Mouse (Mus musculus): ENCODE measurements around the gene Znrf1. TPM values are rescaled to one million over a fixed set of nuclear protein-coding genes. Genes with fewer than 3 reads are reported as not detected.

Gene Znrf1
- polyA plus RNA-seq, 1 experiment from 2014 or later = 51.5 TPM

DNA sequence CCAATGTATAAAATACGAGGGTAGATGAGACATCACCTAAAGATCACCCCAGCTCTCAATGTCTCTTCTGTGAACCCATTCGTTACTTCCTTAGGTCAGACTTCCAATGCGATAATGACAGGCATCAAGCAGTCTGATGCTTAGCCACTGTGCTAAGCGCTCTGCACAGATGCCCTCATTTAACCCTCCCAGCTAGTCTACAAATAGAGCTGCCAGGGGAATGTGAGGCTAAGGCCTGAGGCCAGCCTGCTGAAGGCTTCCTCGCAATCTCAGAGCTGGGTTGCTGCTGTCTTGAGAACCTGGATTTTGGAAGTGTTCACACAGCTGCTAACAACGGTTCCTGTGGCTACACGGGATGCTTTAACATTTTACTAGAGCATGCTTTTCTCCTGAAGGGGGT, 23.0 kb upstream of the Znrf1 start:
- no peaks in the 10 kb centered on the region for H3K9me3 ChIP-seq
- no peak for ATAC-seq (ENCODE audit: insufficient number of reproducible peaks, insufficient read depth, low FRiP score, low TSS enrichment, low read depth)
- 0 out of 2 replicates have a peak, but pooled peaks cover 9% of the 10 kb centered on the region for H3K4me1 ChIP-seq
- peaks cover 7% of the 10 kb centered on the region; the same call in 1 of the 2 replicates for H3K36me3 ChIP-seq
- no peak overlapping the region for H3K4me2 ChIP-seq
- H3K4me3 ChIP-seq = no peak overlapping the region
- WGBS = 82% methylated on average over 7 of the region's 7 CpGs
- H3K9ac ChIP-seq = peak overlapping the region; percentile 27; the same call in 1 of the 2 replicates
- H3K27ac ChIP-seq = no peak overlapping the region
- no peaks in the 10 kb centered on the region for H3K27me3 ChIP-seq

DNA sequence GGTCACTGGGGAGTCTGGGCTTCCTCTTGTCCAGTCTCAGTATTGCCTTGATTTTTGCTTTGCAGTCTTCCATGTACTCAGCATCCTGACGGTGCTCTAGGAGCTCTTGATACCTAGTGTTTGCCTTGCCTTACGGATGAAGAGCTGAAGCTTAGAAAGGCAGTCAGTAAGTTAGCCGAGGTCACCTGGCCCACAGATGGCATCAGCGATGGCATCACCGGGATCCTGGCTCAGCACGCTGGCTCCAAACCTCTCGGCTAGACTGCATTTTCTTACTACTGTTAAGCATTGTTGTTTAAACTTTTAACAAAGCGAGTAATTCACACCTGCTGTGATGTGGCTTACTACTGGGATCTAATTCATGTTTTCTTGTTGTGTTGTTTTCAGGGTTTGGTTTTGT, 22.5 kb upstream of the Znrf1 start:
- 74% methylated on average over 8 of the region's 8 CpGs for WGBS
- H3K9ac ChIP-seq = peak overlapping the region; percentile 27; the same call in 1 of the 2 replicates

DNA sequence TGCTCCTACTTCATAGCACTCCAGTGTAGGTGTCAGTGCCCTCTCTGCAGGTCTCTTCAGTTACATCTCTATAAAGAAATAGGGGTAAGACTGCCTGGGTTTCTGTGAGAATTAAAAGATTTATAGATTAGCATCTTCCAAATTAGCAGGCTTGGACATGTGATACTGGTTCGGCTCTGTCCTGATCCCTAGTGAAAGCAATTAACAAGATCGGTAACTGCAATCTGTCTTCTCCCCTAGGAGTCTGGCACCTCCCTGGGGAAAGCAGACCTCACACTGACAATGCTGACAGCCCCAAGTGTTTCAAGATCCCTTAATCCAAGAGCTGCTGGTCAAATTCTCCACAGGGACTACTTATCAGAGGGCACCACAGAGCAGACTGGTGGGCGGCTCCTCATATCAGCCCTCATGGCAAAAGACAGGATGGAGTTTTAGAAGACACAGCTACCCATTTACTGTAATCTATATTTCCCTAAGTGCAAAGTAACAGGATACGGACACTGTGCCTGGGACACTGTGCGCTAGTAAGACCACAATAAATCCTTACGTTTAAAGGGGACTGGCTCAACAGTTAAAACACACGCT, 19.4 kb upstream of the Znrf1 start:
- H3K9me3 ChIP-seq = no peaks in the 10 kb centered on the region
- H3K36me3 ChIP-seq = peaks cover 7% of the 10 kb centered on the region; the same call in 1 of the 2 replicates
- no peaks in the 10 kb centered on the region for H3K27me3 ChIP-seq
- 85% methylated on average over 7 of the region's 7 CpGs for WGBS
- no peak overlapping the region for H3K4me3 ChIP-seq
- no peak overlapping the region for H3K9ac ChIP-seq
- H3K4me1 ChIP-seq = peaks cover 10% of the 10 kb centered on the region
- H3K27ac ChIP-seq = no peak overlapping the region
- H3K4me2 ChIP-seq = no peak overlapping the region
- no peak for ATAC-seq (ENCODE audit: insufficient number of reproducible peaks, insufficient read depth, low FRiP score, low TSS enrichment, low read depth)

More for the DNA sequence above, 22.5 kb upstream of the Znrf1 start:
- Histone ChIP-seq H3K4me1 (0 out of 2 replicates have a peak, but pooled peaks cover 9% of the 10 kb centered on the region), H3K9me3 (no peaks in the 10 kb centered on the region), H3K27me3 (no peaks in the 10 kb centered on the region), H3K27ac (no peak overlapping the region), H3K36me3 (peaks cover 7% of the 10 kb centered on the region; the same call in 1 of the 2 replicates), H3K4me2 (no peak overlapping the region), H3K4me3 (no peak overlapping the region)
- no peak for ATAC-seq (ENCODE audit: insufficient number of reproducible peaks, insufficient read depth, low FRiP score, low TSS enrichment, low read depth)

DNA sequence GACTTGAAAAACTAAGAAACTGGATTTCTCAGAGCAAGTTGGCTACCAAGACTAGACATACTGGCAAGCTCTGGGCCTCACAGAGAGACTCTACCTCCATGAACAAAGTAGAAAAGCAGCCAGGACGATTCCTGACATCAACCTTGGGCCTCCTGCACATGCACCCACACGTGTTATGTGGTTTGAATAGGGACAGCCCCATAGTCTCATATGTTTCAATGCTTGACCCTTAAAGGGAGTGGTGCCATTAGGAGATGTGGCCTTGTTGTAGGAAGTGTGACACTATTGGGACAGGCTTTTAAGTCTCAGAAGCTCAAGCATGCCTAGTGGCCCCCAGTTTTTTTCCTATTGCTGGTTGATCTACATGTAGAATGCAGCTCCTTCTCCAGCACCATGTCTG, 18.4 kb upstream of the Znrf1 start:
- WGBS = 89% methylated on average over 2 of the region's 2 CpGs
- no peak overlapping the region for H3K9ac ChIP-seq
- H3K36me3 ChIP-seq = peaks cover 7% of the 10 kb centered on the region; the same call in 1 of the 2 replicates
- ATAC-seq (ENCODE audit: insufficient number of reproducible peaks, insufficient read depth, low FRiP score, low TSS enrichment, low read depth) = no peak
- no peak overlapping the region for H3K4me2 ChIP-seq
- H3K9me3 ChIP-seq = no peaks in the 10 kb centered on the region
- no peak overlapping the region for H3K4me3 ChIP-seq
- H3K27me3 ChIP-seq = no peaks in the 10 kb centered on the region
- no peak overlapping the region for H3K27ac ChIP-seq
- H3K4me1 ChIP-seq = peaks cover 10% of the 10 kb centered on the region

DNA sequence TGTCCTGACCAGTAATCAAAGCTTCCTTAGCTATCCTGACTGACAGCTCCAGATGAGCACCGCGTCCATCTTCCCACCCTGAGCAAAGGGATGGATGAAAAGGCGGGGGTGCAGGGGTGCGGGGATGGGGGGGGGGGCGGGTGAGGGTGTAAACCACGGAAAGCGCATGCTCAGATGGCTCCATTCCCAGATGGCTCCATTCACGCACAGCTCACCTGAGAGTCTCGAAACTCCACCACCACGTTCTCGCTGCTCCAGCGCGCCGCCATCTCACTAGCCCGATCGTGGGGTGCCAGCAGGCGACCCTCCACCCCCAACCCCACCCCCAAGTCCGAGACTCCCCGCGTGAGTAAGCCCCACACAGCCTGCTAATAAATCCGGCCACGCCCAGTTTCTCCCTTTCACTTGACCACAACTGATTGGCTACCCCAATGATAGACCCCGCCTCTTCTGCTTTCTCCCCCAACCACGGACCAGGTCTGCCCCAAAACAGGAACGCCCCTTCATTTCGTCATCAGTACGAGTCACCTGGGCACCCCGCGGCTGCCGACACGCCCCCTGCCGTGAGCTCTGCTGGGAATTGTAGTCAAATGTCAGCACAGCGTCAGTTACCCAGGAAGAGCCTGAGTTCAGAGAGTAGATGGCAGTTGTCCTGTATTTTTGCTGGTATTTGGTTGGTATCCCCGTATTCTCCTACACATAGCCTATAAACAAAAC, 14.0 kb upstream of the Znrf1 start, which contains the start of gene Wdr59:
Wdr59 (minus strand) TSS at position 380 of the 717 bp plus-strand sequence.
- WGBS = under 1% methylated on average over 34 of the region's 34 CpGs
- Histone ChIP-seq H3K9me3 (no peaks in the 10 kb centered on the region), H3K4me2 (peak within 1 kb of the TSS; percentile 73), H3K4me1 (peaks cover 10% of the 10 kb centered on the region), H3K4me3 (peak within 1 kb of the TSS; percentile 63), H3K27ac (peak within 1 kb of the TSS; percentile 23; the same call in 1 of the 2 replicates), H3K9ac (peak within 1 kb of the TSS; percentile 71), H3K27me3 (no peaks in the 10 kb centered on the region), H3K36me3 (no peaks in the 10 kb centered on the region)
- peak; percentile 99 for ATAC-seq (ENCODE audit: insufficient number of reproducible peaks, insufficient read depth, low FRiP score, low TSS enrichment, low read depth)

DNA sequence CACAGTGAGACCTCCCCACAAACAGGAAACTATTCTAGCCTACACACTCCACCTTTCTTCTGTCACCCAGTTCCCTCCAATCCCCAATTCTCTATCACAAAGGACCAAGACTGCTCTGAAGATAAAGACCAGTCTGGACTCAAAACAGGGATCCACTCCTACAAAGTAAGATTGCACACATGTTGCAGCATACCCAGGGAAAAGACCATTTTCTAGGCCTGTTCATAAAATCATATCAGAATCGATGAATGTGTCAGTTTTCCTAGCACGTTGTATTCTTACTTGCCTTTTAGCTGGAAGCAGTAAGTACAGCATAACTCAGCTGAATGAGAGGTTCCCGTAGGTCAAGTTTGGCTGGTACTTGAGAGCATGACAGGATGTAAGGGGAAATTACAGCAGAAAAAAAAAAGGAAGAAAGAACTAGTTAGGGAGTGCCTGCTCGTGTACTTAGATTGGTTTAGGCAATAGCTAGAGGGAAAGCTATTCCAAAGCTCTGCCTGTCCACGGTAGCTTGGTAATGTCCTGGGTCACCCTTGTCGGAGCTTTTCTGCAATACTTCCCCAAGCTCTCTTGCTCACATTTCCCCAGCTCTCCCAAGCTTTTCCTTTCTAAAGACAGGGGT, 9.4 kb upstream of the Znrf1 start:
- Histone ChIP-seq H3K9me3 (no peaks in the 10 kb centered on the region), H3K36me3 (no peaks in the 10 kb centered on the region), H3K27me3 (no peaks in the 10 kb centered on the region), H3K9ac (no peak overlapping the region), H3K27ac (no peak overlapping the region), H3K4me1 (no peaks in the 10 kb centered on the region; the same call in 1 of the 2 replicates), H3K4me3 (no peak overlapping the region), H3K4me2 (no peak overlapping the region)
- no peak for ATAC-seq (ENCODE audit: insufficient number of reproducible peaks, insufficient read depth, low FRiP score, low TSS enrichment, low read depth)
- 68% methylated on average over 6 of the region's 6 CpGs for WGBS

DNA sequence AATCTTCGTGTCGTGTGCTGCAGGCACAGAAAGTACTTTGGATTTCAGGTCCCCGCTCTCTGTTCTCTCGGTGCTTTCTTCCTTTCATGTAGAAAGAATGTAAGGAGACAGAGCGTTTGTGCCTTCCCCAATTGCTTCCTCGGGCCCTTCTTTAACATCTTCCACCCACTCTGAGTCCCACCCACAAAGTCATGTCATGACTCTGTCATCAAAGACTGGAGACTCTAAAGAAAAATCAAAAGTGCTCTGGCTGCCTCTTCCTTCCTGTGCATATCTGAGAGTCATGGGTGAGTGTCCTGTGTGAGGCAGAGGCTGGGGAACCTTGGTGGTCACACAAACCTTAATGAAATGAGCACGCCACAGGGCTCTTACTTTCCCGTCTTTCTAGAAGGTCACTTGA, 8.7 kb upstream of the Znrf1 start:
- WGBS = 72% methylated on average over 8 of the region's 8 CpGs
- H3K9ac ChIP-seq = no peak overlapping the region
- H3K4me1 ChIP-seq = no peaks in the 10 kb centered on the region
- no peaks in the 10 kb centered on the region for H3K27me3 ChIP-seq
- no peak overlapping the region for H3K4me2 ChIP-seq
- ATAC-seq (ENCODE audit: insufficient number of reproducible peaks, insufficient read depth, low FRiP score, low TSS enrichment, low read depth) = no peak
- H3K4me3 ChIP-seq = no peak overlapping the region
- no peak overlapping the region for H3K27ac ChIP-seq
- no peaks in the 10 kb centered on the region for H3K9me3 ChIP-seq
- H3K36me3 ChIP-seq = no peaks in the 10 kb centered on the region

DNA sequence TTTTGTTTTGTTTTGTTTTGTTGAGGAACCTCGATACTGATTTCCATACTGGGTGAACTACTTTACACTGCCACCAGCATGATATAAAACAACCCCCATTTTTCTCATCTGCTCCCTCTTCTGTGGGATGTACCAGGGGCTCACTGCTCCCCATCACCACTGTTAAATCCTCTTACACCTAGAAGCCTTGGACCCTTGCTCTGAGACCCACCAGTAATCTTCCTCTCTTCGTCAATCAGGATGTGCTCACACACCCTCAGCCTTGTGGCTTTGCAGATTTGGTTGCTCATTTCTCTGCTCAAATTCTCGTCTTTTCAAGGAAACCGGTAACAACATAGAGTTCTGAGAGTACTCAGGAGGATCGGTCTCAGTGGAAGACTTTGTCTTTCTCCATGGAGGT, 7.8 kb upstream of the Znrf1 start:
- no peak overlapping the region for H3K4me2 ChIP-seq
- H3K4me1 ChIP-seq = no peaks in the 10 kb centered on the region
- no peak overlapping the region for H3K9ac ChIP-seq
- H3K36me3 ChIP-seq = no peaks in the 10 kb centered on the region
- ATAC-seq (ENCODE audit: insufficient number of reproducible peaks, insufficient read depth, low FRiP score, low TSS enrichment, low read depth) = no peak
- WGBS = 77% methylated on average over 5 of the region's 5 CpGs
- no peaks in the 10 kb centered on the region for H3K9me3 ChIP-seq
- H3K27ac ChIP-seq = no peak overlapping the region
- H3K27me3 ChIP-seq = no peaks in the 10 kb centered on the region
- H3K4me3 ChIP-seq = no peak overlapping the region

DNA sequence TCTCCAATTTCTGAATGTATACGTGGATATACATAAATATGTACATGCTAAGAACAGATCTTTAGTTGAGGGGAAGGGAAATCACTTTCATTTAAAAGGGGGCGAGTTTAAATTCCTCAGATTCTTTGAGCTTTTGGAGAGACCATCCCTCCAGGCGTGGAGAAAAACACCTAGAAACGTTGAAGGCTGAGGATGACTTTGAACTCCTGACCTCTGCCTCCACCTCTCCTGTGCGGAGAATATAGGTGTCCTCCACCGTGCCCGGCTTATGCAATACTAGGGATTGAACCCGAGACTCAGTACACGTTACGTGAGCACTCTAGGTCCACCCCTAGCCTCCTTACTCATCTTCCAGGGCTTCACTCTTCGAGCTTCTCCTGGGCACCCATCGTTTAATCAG, 4.7 kb upstream of the Znrf1 start:
- no peak overlapping the region for H3K9ac ChIP-seq
- H3K27ac ChIP-seq = no peak overlapping the region
- H3K36me3 ChIP-seq = no peaks in the 10 kb centered on the region
- H3K27me3 ChIP-seq = no peaks in the 10 kb centered on the region
- no peaks in the 10 kb centered on the region for H3K4me1 ChIP-seq
- H3K4me2 ChIP-seq = no peak overlapping the region
- H3K9me3 ChIP-seq = no peaks in the 10 kb centered on the region
- WGBS = 68% methylated on average over 12 of the region's 12 CpGs
- no peak overlapping the region for H3K4me3 ChIP-seq
- ATAC-seq (ENCODE audit: insufficient number of reproducible peaks, insufficient read depth, low FRiP score, low TSS enrichment, low read depth) = no peak

DNA sequence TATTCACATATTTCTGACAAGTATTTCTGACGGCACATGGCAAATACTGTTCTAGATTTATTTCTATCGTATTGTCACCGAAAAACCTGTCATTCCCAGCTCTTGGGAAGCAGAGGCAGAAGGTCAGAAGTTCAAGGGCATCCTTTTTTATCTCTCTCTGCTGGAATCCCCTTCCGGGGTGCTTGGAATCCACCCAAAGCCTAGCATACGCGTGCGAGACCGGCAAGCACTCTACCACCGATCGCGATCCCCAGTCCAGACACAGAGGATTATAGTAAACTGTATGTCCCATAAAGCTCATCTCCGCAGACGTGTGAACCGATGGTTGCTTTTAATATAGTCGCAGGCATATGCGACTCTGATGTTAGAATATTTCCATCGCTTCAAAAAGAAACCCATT, 4.3 kb upstream of the Znrf1 start:
- H3K27me3 ChIP-seq = no peaks in the 10 kb centered on the region
- no peaks in the 10 kb centered on the region for H3K36me3 ChIP-seq
- H3K4me1 ChIP-seq = no peaks in the 10 kb centered on the region
- H3K4me3 ChIP-seq = no peak overlapping the region
- ATAC-seq (ENCODE audit: insufficient number of reproducible peaks, insufficient read depth, low FRiP score, low TSS enrichment, low read depth) = no peak
- H3K27ac ChIP-seq = no peak overlapping the region
- H3K4me2 ChIP-seq = no peak overlapping the region
- H3K9ac ChIP-seq = no peak overlapping the region
- H3K9me3 ChIP-seq = no peaks in the 10 kb centered on the region
- WGBS = 88% methylated on average over 17 of the region's 17 CpGs

DNA sequence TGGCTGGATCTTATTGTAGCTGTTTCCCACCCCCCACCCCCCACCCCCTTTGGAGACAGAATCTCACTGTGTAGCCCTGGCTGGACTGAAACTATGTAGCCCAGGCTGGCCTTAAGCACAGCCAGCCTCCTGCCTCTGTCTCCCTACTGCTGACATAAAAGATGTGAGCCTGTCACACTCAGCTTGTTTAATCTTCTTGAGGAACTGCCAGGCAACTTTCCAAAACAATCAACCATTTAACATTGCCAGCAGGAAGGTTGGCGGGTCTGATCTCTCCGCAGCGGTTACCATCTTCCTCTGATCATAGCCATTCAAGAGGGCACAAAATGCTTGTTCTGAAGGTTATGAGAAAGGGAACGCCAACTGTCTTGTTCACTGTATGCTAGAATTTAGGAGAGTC, 2.4 kb upstream of the Znrf1 start:
- no peaks in the 10 kb centered on the region for H3K27me3 ChIP-seq
- ATAC-seq (ENCODE audit: insufficient number of reproducible peaks, insufficient read depth, low FRiP score, low TSS enrichment, low read depth) = no peak
- no peaks in the 10 kb centered on the region for H3K36me3 ChIP-seq
- H3K27ac ChIP-seq = no peak overlapping the region
- no peak overlapping the region for H3K4me3 ChIP-seq
- no peak overlapping the region for H3K4me2 ChIP-seq
- 70% methylated on average over 4 of the region's 4 CpGs for WGBS
- H3K4me1 ChIP-seq = peaks cover 7% of the 10 kb centered on the region
- H3K9ac ChIP-seq = no peak overlapping the region
- no peaks in the 10 kb centered on the region for H3K9me3 ChIP-seq

Data from embryonic facial prominence, embryonic 13.5 days (tissue).